Comparison of ENCODE assay signal across 9 mouse cellular contexts in genomic region chr17:31835528-31836263, GRCm38 (mm10). TPM values are rescaled to one million over a fixed set of nuclear protein-coding genes. Genes with fewer than 3 reads are reported as not detected.
DNase-seq lines count a peak whose midpoint lies in the region; ATAC-seq and TF ChIP-seq lines count a peak whose summit lies in the region.
"Had no signal": no experiment of that assay in that cellular context is flagged by ENCODE, and none has a peak within 500 bp of the region (broad histone marks: within the 10 kb centered on the region; RNA-seq: fewer than 3 reads in every experiment).

No protein-coding gene starts in this region.

- no peaks in the 10 kb centered on the region for H3K27me3 ChIP-seq in lung, embryonic 14.5 days (ENCODE audit: insufficient read depth, low read length)
- H3K27me3 ChIP-seq in liver, embryonic 13.5 days = no peaks in the 10 kb centered on the region
- H3K27me3 ChIP-seq in midbrain, embryonic 15.5 days (replicated peaks) = no peaks in the 10 kb centered on the region

- H3K4me3 ChIP-seq in lung, embryonic 14.5 days (ENCODE audit: low read depth, low read length) = no peak overlapping the region
- H3K4me3 ChIP-seq in liver, embryonic 13.5 days (replicated peaks) = no peak overlapping the region
- no peak overlapping the region for H3K4me3 ChIP-seq in midbrain, embryonic 15.5 days

- peak; percentile 47 for DNase-seq in CD4-positive, CD25-positive, alpha-beta regulatory T cell, adult 2 months (ENCODE audit: low read depth, low spot score)
- no peak for DNase-seq in lung, embryonic 14.5 days
- DNase-seq in lung, postnatal 14 days = no peak
- no peak for DNase-seq in liver, embryonic 13.5 days
- DNase-seq in spleen, postnatal 4 days (ENCODE audit: low spot score in 2 of 2) = peak; percentile 71 to 78
- no peak for DNase-seq in c-Kit-positive CD71-positive TER-119-positive erythroid progenitor cells, embryonic 14.5 days (ENCODE audit: low spot score)

- ATAC-seq in CD4-positive, CD25-positive, alpha-beta regulatory T cell, adult 4 months = no peak
- no peak for ATAC-seq in lung, embryonic 14.5 days (ENCODE audit: insufficient read depth)
- peak; percentile 9; the same call in 1 of the 2 replicates for ATAC-seq in liver, embryonic 13.5 days (ENCODE audit: low read depth)
- no peak for ATAC-seq in midbrain, embryonic 15.5 days (replicated peaks)
- ATAC-seq: hindbrain, postnatal 0 days had no signal

- H3K4me2 ChIP-seq in lung, embryonic 14.5 days = no peak overlapping the region
- H3K4me2 ChIP-seq in liver, embryonic 13.5 days = no peak overlapping the region
- H3K4me2 ChIP-seq in midbrain, embryonic 15.5 days = no peak overlapping the region

- WGBS in lung, embryonic 14.5 days = 89% methylated on average over 11 of the region's 11 CpGs
- 45% methylated on average over 11 of the region's 11 CpGs for WGBS in liver, embryonic 13.5 days (ENCODE audit: insufficient replicate concordance)
- 97% methylated on average over 11 of the region's 11 CpGs for WGBS in midbrain, embryonic 15.5 days

- H3K36me3 ChIP-seq in lung, embryonic 14.5 days (ENCODE audit: insufficient read depth) = no peaks in the 10 kb centered on the region
- H3K36me3 ChIP-seq in liver, embryonic 13.5 days = no peaks in the 10 kb centered on the region
- no peaks in the 10 kb centered on the region for H3K36me3 ChIP-seq in midbrain, embryonic 15.5 days (replicated peaks)

- TF ChIP-seq CTCF in lung, embryonic 14.5 days (IDR thresholded peaks at IDR 0.05; ENCODE audit: low read depth) = no peak

- H3K9me3 ChIP-seq in lung, embryonic 14.5 days (ENCODE audit: low read depth, low read length) = no peaks in the 10 kb centered on the region
- no peaks in the 10 kb centered on the region for H3K9me3 ChIP-seq in liver, embryonic 13.5 days (replicated peaks)
- no peaks in the 10 kb centered on the region for H3K9me3 ChIP-seq in midbrain, embryonic 15.5 days

- no peak overlapping the region for H3K9ac ChIP-seq in lung, embryonic 14.5 days
- H3K9ac ChIP-seq in liver, embryonic 13.5 days = no peak overlapping the region
- H3K9ac ChIP-seq in midbrain, embryonic 15.5 days = no peak overlapping the region

- peak overlapping the region; percentile 61; the same call in 1 of the 2 replicates for H3K27ac ChIP-seq in lung, embryonic 14.5 days (ENCODE audit: low read depth)
- H3K27ac ChIP-seq in liver, embryonic 13.5 days = peak overlapping the region; percentile 66; the same call in 1 of the 2 replicates
- H3K27ac ChIP-seq in midbrain, embryonic 15.5 days = no peak overlapping the region
- H3K27ac ChIP-seq: hindbrain, postnatal 0 days had no signal

- peaks cover 15% of the 10 kb centered on the region for H3K4me1 ChIP-seq in lung, embryonic 14.5 days (ENCODE audit: insufficient read depth)
- H3K4me1 ChIP-seq in liver, embryonic 13.5 days (replicated peaks) = peaks cover 40% of the 10 kb centered on the region
- H3K4me1 ChIP-seq in midbrain, embryonic 15.5 days = 0 out of 2 replicates have a peak, but pooled peaks cover 3% of the 10 kb centered on the region

RNA-seq across cellular contexts. Expression of gene Sik1, which starts 19.9 kb away (rescaled TPM):
- polyA plus RNA-seq in CD4-positive, CD25-positive, alpha-beta regulatory T cell, adult 4 months (2017; shearing (Covaris generic)) = 1 to 10 TPM; 2.0 to 4.2 TPM
- polyA plus RNA-seq in lung, embryonic 14.5 days (2014; fragmentation: Nextera tagmentation; extraction: Ambion mirVana) = 25.0 and 26.2 TPM in 2 replicates
- polyA plus RNA-seq in liver, embryonic 13.5 days (2015; fragmentation: Nextera tagmentation; extraction: Ambion mirVana) = 3.6 and 3.9 TPM in 2 replicates
- polyA plus RNA-seq in midbrain, embryonic 15.5 days (2015; fragmentation: Nextera tagmentation; extraction: Ambion mirVana) = 22.9 and 25.5 TPM in 2 replicates

Comparison
In these comparisons a context has a peak if more than half of its experiments do, and no peak if none do; other contexts are left out.
1. DNase-seq: peak in CD4-positive, CD25-positive, alpha-beta regulatory T cell, adult 2 months (single experiment) and spleen, postnatal 4 days (2 of 2); none in lung, embryonic 14.5 days (single experiment), lung, postnatal 14 days (single experiment), liver, embryonic 13.5 days (single experiment) and c-Kit-positive CD71-positive TER-119-positive erythroid progenitor cells, embryonic 14.5 days (single experiment).